Mouse (Mus musculus) kidney, embryonic 16.5 days (tissue): ENCODE measurements around the gene Stard13. TPM values are rescaled to one million over a fixed set of nuclear protein-coding genes. Genes with fewer than 3 reads are reported as not detected.

Source experiments
- ATAC-seq: fragments of 200-750 bp; cut with Nextera tagmentation; 2 replicates; pipeline ENCODE4 v1.8.0; 2017; ENCODE audit warnings: moderate TSS enrichment; ENCODE audit not compliant: low FRiP score, low TSS enrichment
- H3K27ac ChIP-seq: fragments of 300-500 bp; sonication (generic); 2 replicates; pipeline ENCODE4 v1.5.1; 2014; ENCODE audit warnings: low read length
- H3K27me3 ChIP-seq: fragments of 300-500 bp; sonication (generic); 2 replicates; pipeline ENCODE4 v1.6.1; 2014; ENCODE audit warnings: low read length, control low read depth, mixed read lengths; ENCODE audit not compliant: insufficient read depth
- H3K36me3 ChIP-seq: fragments of 300-500 bp; sonication (generic); 2 replicates; pipeline ENCODE4 v1.6.1; 2014; ENCODE audit warnings: low read length, control low read depth, mixed read lengths; ENCODE audit not compliant: insufficient read depth
- H3K4me1 ChIP-seq: fragments of 300-500 bp; sonication (generic); 2 replicates; pipeline ENCODE4 v1.6.1; 2014; ENCODE audit warnings: low read length, control low read depth, mixed read lengths; ENCODE audit not compliant: insufficient read depth
- H3K4me2 ChIP-seq: fragments of 300-500 bp; sonication (generic); replicated peaks from 2 replicates; pipeline ENCODE4 v1.6.1; 2014; ENCODE audit warnings: low read depth, low read length
- H3K4me3 ChIP-seq: fragments of 300-500 bp; sonication (generic); 2 replicates; pipeline ENCODE4 v1.5.1; 2014; ENCODE audit warnings: mild to moderate bottlenecking, low read length
- H3K9ac ChIP-seq: fragments of 300-500 bp; sonication (generic); replicated peaks from 2 replicates; pipeline ENCODE4 v1.6.1; 2014; ENCODE audit warnings: low read length
- H3K9me3 ChIP-seq: fragments of 300-500 bp; sonication (generic); 2 replicates; pipeline ENCODE4 v1.6.1; 2016; ENCODE audit warnings: low read length, control low read depth
- WGBS: fragments of 180-500 bp; shearing (Covaris S2); extraction: QIAGEN DNeasy Blood & Tissue Kit; methylation state at CpG from one replicate; pipeline ENCODE4 v1.1.7; 2014; 5-methylcytosine and 5-hydroxymethylcytosine counted together
- polyA plus RNA-seq: library from polyadenylated mRNA; unstranded; fragments of >200 nt; fragmentation: Nextera tagmentation; extraction: Ambion mirVana; gene quantifications from 2 replicates; pipeline ENCODE4 v1.2.1, GENCODE M21; 2015

The Stard13 gene
- polyA plus RNA-seq, 1 experiment from 2014 or later, result 12.2 TPM

- H3K36me3 ChIP-seq, result 0 out of 2 replicates have a peak, but pooled peaks cover 4% of the 10 kb centered on the region
- no peak overlapping the region for H3K4me2 ChIP-seq
- H3K27ac ChIP-seq, result peak overlapping the region; percentile 79
- ATAC-seq, result no peak
- H3K27me3 ChIP-seq, result no peaks in the 10 kb centered on the region
- 59% methylated on average over 6 of the region's 6 CpGs for WGBS
- H3K9me3 ChIP-seq, result peaks cover 4% of the 10 kb centered on the region; the same call in 1 of the 2 replicates
- H3K9ac ChIP-seq, result no peak overlapping the region
- peaks cover 17% of the 10 kb centered on the region for H3K4me1 ChIP-seq
- H3K4me3 ChIP-seq, result no peak overlapping the region
These were observed 97.7 kb downstream of the Stard13 start for GRCm38 (mm10) chr5:151135965-151136364.

- Histone ChIP-seq H3K9me3 (peaks cover 4% of the 10 kb centered on the region; the same call in 1 of the 2 replicates), H3K27ac (peak overlapping the region; percentile 79), H3K27me3 (no peaks in the 10 kb centered on the region), H3K4me1 (peaks cover 14% of the 10 kb centered on the region), H3K9ac (no peak overlapping the region), H3K4me3 (no peak overlapping the region), H3K36me3 (0 out of 2 replicates have a peak, but pooled peaks cover 4% of the 10 kb centered on the region), H3K4me2 (no peak overlapping the region)
- WGBS, result 52% methylated on average over 8 of the region's 8 CpGs
- ATAC-seq, result 0 out of 2 replicates have a peak, but pooled peaks have one; percentile 55
These were observed 98.4 kb downstream of the Stard13 start for GRCm38 (mm10) chr5:151135078-151135826.

- peaks cover 4% of the 10 kb centered on the region; the same call in 1 of the 2 replicates for H3K9me3 ChIP-seq
- H3K9ac ChIP-seq, result no peak overlapping the region
- no peak overlapping the region for H3K4me2 ChIP-seq
- H3K27ac ChIP-seq, result no peak overlapping the region
- ATAC-seq, result no peak
- H3K4me3 ChIP-seq, result no peak overlapping the region
- WGBS, result 88% methylated on average over 4 of the region's 4 CpGs
- no peaks in the 10 kb centered on the region for H3K27me3 ChIP-seq
- H3K4me1 ChIP-seq, result peaks cover 14% of the 10 kb centered on the region
- 0 out of 2 replicates have a peak, but pooled peaks cover 4% of the 10 kb centered on the region for H3K36me3 ChIP-seq
These were observed 99.4 kb downstream of the Stard13 start for GRCm38 (mm10) chr5:151134202-151134601.

GRCm38 (mm10) chr5:151133744-151134143, 99.9 kb downstream of the Stard13 start:
- H3K27ac ChIP-seq, result no peak overlapping the region
- H3K9ac ChIP-seq, result no peak overlapping the region
- peaks cover 4% of the 10 kb centered on the region; the same call in 1 of the 2 replicates for H3K9me3 ChIP-seq
- H3K4me2 ChIP-seq, result no peak overlapping the region
- WGBS, result 89% methylated on average over 14 of the region's 14 CpGs
- no peaks in the 10 kb centered on the region for H3K27me3 ChIP-seq
- 0 out of 2 replicates have a peak, but pooled peaks cover 4% of the 10 kb centered on the region for H3K36me3 ChIP-seq
- peaks cover 14% of the 10 kb centered on the region for H3K4me1 ChIP-seq
- H3K4me3 ChIP-seq, result no peak overlapping the region
- ATAC-seq, result no peak

- ATAC-seq, result no peak
- Histone ChIP-seq H3K4me1 (peaks cover 7% of the 10 kb centered on the region; the same call in 1 of the 2 replicates), H3K9ac (no peak overlapping the region), H3K9me3 (no peaks in the 10 kb centered on the region), H3K27me3 (no peaks in the 10 kb centered on the region), H3K27ac (no peak overlapping the region), H3K36me3 (0 out of 2 replicates have a peak, but pooled peaks cover 4% of the 10 kb centered on the region), H3K4me2 (no peak overlapping the region), H3K4me3 (no peak overlapping the region)
- 68% methylated on average over 2 of the region's 2 CpGs for WGBS
These were observed 103.9 kb downstream of the Stard13 start for GRCm38 (mm10) chr5:151129762-151130161.

GRCm38 (mm10) chr5:151127298-151127717, 106.3 kb downstream of the Stard13 start:
- H3K9me3 ChIP-seq, result peaks cover 3% of the 10 kb centered on the region; the same call in 1 of the 2 replicates
- H3K36me3 ChIP-seq, result no peaks in the 10 kb centered on the region
- ATAC-seq, result no peak
- H3K27me3 ChIP-seq, result no peaks in the 10 kb centered on the region
- peak overlapping the region; percentile 45 for H3K4me2 ChIP-seq
- 0 out of 2 replicates have a peak overlapping the region, but pooled peaks have one; percentile 0 for H3K27ac ChIP-seq
- no peak overlapping the region for H3K9ac ChIP-seq
- 42% methylated on average over 6 of the region's 6 CpGs for WGBS
- H3K4me1 ChIP-seq, result peaks cover 7% of the 10 kb centered on the region; the same call in 1 of the 2 replicates
- H3K4me3 ChIP-seq, result peak overlapping the region; percentile 8; the same call in 1 of the 2 replicates

- peaks cover 3% of the 10 kb centered on the region; the same call in 1 of the 2 replicates for H3K9me3 ChIP-seq
- no peaks in the 10 kb centered on the region for H3K27me3 ChIP-seq
- 0 out of 2 replicates have a peak overlapping the region, but pooled peaks have one; percentile 15 for H3K9ac ChIP-seq
- ATAC-seq, result no peak
- no peaks in the 10 kb centered on the region for H3K36me3 ChIP-seq
- peak overlapping the region; percentile 31 for H3K4me3 ChIP-seq
- H3K4me2 ChIP-seq, result peak overlapping the region; percentile 45
- 0 out of 2 replicates have a peak overlapping the region, but pooled peaks have one; percentile 62 for H3K27ac ChIP-seq
- H3K4me1 ChIP-seq, result peaks cover 7% of the 10 kb centered on the region; the same call in 1 of the 2 replicates
- WGBS, result 31% methylated on average over 10 of the region's 10 CpGs
These were observed 107.0 kb downstream of the Stard13 start for GRCm38 (mm10) chr5:151126608-151127005.

- 0 out of 2 replicates have a peak overlapping the region, but pooled peaks have one; percentile 44 for H3K9ac ChIP-seq
- H3K27me3 ChIP-seq, result no peaks in the 10 kb centered on the region
- peak overlapping the region; percentile 31 for H3K4me3 ChIP-seq
- no peak for ATAC-seq
- 0 out of 2 replicates have a peak overlapping the region, but pooled peaks have one; percentile 18 for H3K27ac ChIP-seq
- H3K4me1 ChIP-seq, result peaks cover 7% of the 10 kb centered on the region; the same call in 1 of the 2 replicates
- no peaks in the 10 kb centered on the region for H3K36me3 ChIP-seq
- WGBS, result 57% methylated on average over 6 of the region's 6 CpGs
- peaks cover 3% of the 10 kb centered on the region; the same call in 1 of the 2 replicates for H3K9me3 ChIP-seq
- peak overlapping the region; percentile 45 for H3K4me2 ChIP-seq
These were observed 107.5 kb downstream of the Stard13 start for GRCm38 (mm10) chr5:151125985-151126607.

- WGBS, result 76% methylated on average over 2 of the region's 2 CpGs
- H3K9ac ChIP-seq, result no peak overlapping the region
- H3K4me1 ChIP-seq, result 0 out of 2 replicates have a peak, but pooled peaks cover 4% of the 10 kb centered on the region
- H3K27ac ChIP-seq, result no peak overlapping the region
- H3K36me3 ChIP-seq, result no peaks in the 10 kb centered on the region
- no peak overlapping the region for H3K4me3 ChIP-seq
- H3K4me2 ChIP-seq, result no peak overlapping the region
- no peaks in the 10 kb centered on the region for H3K9me3 ChIP-seq
- H3K27me3 ChIP-seq, result no peaks in the 10 kb centered on the region
- no peak for ATAC-seq
These were observed 115.8 kb downstream of the Stard13 start for GRCm38 (mm10) chr5:151117846-151118245.
